Mouse (Mus musculus): ENCODE measurements at regions not wholly inside any gene's neighbourhood (a gene's known extent, or its start where the extent isn't known, plus 50 kb on each side); places are given as distances from the start of the nearest gene placed in this dataset.

DNA sequence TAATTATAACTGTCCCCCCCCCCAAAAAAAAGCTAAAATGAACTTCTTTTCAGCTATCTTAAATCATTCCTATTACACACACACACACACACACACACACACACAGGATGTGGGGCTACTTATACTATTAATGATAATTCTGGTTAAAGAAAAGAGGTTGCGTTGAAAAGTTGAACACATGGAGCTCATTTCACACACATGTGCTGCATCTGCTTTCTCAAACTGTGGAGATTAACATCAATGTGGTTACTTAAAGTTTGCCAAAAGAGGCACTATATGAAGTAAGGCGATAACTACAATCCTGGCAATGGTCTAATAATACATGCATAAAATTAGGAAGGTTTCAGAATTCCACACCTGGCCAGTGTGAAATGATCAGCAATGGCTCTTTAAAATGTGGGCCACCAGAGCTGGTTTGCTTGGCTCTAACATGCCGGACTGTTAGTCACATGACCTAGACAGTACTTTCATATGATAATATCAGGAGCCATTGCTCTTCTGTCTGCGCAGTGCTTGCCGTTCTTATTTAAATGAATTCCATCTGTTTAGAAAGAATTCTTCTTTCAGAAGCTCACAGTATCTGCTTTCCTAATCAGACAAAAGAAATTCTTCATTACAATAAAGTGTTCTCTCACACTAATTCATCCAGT lies 598.4 kb upstream of the Fam92a start:
- in situ Hi-C loops (cut with MboI, MseI): no loop called here

DNA sequence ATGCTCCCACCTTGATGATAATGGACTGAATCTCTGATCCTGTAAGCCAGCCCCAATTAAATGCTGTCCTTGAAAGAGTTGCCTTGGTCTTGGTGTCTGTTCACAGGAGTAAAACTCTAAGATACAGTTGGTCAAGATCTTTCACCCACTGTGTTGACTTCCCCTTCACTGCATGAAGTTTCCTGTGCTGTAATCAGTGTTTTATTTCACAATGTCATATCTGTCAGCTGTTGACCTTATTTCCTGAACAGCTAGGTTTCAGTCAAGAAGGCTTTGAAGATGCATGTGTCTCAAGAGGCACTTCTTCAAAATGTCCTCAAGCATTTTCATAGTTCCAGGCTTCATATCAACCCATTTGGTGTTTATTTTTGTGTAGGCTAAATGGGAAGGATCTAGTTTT lies 597.3 kb upstream of the Fam92a start:
- in situ Hi-C loops (cut with MboI, MseI): no loop called here

DNA sequence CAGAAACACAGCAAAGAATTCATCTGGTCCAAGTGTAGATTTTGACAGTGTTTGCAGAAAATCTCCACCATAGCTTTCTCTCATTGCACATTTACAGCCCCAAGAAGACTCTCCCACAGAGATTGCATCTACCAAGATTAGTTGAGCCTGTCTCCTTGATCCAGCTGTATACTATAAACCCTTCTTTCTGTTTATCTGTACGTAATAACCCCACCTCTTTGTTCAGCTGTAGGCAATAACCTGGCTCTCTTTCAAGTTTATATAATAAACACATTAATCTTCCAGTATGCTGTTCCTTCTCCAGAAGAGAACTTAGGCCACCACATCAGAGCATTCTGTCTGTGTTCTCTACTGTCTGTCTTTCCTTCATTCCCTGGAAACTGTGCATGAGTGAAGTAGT lies 594.9 kb upstream of the Fam92a start:
- in situ Hi-C loops (cut with MboI, MseI): no loop called here

DNA sequence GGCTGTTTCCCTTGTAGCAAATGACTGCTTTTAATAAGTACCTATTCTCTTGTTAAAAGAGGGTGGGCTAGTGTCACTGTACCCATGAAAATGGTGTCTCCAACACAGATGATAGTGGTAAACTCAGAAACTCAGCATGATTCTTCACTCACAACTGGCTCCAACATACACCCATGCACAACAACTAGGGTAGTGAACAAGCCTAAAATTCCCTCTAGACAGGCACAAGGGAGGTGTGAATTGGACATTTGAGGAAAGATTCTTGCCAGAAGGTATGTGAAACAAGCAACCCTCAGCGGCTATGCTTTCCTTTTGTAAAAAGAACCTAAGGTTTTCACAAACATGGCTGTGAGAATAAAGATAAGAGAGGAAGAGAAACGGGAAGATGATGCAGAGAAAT lies 579.0 kb upstream of the Fam92a start:
- in situ Hi-C loops (cut with MboI, MseI): no loop called here

DNA sequence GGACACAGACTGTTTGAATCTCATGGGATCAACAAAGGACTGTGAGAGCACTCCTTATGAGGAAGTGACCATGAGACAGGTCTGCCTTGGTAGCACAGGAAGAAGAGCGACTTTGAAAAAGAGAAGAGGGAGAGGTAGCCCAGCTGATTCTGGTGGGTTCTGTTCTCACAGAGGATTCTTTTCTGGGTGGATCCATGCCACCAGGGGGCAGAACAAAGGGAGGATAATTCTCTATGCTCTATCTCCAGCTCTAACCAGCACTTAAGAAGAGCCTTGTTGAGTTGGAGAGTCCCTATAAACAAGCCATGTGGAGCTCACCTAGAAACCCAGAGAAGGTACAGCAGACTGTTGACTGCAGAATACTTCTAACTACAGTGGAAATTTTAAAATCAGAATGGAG lies 578.1 kb upstream of the Fam92a start:
- in situ Hi-C loops (cut with MboI, MseI): no loop called here

DNA sequence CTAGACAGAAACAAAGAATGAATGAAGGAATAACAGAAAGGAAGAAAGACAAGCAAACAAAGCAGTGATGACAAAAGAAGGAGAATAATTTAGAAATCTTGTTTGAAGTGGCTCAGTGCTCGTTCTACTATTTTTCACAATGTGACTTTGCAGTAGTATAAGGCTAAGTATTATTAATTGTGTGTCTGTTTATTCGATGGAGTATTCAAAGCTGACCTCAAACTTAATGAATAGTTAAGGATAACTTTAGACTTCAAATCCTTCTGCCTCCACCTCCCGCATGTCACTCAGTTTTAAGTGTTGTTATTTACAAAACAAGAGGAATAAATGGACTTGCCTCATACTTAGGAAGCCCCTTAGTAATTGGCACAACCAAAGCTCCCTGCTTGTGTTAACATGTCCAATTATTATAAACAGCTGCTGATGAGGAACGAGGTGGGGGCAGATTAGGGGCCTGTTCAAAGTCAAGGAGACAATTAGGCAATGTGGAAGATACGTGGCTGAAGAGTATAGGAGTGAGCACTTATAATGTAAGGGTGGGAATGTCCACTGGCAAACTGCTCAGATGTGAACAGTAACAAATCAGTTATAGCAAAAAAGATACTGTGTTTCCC lies 572.0 kb upstream of the Fam92a start:
- in situ Hi-C loops (cut with MboI, MseI): no loop called here

DNA sequence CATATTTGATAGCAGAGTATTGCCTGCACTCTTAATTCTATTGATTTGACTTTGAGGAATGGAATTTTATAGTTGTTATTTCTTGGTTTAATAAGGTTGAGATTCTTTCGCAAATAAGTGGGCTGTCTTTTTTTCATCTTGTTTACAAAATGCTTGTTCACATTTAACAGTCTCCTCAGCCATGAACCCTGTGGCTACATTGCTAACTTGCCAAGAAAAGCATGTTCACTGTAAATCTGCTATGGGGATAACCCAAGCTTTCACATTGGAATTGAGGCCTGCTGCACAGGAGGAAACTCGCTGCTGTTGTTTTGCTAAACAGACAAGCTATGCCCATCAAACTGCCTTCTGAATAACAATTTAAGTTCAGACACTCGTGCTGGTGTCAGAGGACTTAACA lies 564.6 kb upstream of the Fam92a start:
- in situ Hi-C loops (cut with MboI, MseI): no loop called here

DNA sequence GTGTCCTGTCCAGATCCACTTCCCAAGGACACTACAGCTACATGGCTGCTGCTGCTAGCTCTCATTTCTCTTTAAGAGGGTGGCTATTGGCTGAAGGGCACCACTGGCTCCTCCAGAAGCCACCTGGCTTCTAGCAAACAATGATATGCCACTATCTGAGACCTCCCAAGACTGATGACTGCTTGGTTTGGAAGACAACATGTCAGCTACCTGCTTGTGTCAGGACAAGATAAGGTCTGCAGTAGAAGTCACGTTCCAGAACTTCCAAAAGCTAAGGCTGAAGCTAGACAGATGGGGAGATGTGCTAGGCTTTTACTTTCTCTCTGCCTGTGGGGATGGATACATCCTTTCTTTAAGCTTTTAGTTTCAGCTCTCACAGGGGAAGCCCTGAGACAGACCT lies 528.4 kb upstream of the Fam92a start:
- in situ Hi-C loops (cut with MboI, MseI): no loop called here

DNA sequence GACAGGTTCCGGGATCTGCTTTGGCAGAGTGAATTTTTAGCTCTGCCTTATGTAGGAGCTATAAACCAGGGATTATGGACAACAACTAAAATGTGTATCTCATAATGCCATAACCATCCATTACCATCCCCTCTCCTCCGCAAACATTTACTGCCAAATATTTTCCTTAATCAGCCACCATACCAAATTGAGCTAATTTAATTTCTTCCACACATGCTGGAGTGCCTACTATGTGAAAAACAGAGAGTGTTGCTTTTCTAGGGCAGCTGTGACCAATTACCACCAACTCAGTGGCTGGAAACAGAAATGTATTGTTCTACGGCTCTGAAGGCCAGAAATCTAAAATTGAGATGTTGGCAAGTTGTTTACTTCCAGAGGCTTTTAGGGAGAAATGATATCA lies 506.0 kb upstream of the Fam92a start:
- in situ Hi-C loops (cut with MboI, MseI): no loop called here

DNA sequence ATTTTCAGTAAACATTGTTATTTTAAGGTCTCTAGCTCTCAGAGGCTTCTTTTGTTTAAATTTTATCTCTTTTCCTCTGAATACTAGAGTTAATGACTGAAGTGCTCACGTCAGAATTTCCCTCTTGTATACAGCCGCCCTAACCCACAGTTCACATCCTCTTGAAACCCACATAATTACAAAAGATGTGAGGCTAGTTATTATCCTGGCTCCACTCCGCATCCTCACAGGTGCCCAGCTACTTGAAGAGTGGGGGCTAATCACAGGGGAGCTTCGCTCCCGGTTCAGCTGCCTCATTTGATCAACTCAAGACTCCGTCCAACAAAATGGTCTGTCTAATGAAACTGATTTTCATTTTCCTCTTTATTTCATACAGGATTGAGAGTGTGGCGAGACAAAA lies 499.6 kb upstream of the Fam92a start:
- in situ Hi-C loops (cut with MboI, MseI): no loop called here

DNA sequence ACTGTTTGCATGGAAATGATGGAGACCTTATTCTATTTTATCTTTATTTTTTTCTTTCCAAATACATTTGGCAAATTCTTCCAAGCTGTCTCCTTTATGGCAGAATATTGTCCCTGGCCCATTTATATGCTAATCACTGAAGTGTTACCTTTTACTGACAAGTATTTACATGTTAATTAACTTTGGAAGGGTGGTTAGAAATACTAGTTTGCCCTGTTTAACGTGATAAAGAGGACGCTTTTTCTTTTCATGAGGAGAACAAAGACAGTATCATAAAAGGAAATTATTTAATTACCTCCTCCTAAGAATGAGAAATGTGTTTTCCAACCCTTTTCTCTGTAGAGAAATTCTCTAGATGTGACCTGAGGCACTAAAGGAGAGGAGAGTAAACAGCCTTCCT lies 491.4 kb upstream of the Fam92a start:
- in situ Hi-C loops (cut with MboI, MseI): no loop called here

DNA sequence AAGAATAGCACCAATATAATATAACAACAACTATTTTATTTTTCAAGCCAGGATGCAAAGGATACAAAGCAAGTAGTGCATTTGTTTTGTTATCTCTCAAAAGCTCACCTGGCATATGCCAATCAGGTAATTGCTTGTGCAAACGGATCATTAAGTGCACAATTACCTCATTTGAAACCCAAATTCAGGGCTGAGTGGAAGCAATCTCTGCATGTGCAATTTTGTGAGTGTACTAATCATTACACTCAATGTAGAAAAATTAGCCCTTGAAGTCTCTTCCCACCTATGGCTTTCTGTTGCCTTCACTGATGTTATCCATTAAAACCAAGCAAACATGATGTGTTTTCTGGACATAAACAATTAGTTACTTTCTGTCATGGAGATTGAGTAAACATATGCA lies 490.9 kb upstream of the Fam92a start:
- in situ Hi-C loops (cut with MboI, MseI): no loop called here

DNA sequence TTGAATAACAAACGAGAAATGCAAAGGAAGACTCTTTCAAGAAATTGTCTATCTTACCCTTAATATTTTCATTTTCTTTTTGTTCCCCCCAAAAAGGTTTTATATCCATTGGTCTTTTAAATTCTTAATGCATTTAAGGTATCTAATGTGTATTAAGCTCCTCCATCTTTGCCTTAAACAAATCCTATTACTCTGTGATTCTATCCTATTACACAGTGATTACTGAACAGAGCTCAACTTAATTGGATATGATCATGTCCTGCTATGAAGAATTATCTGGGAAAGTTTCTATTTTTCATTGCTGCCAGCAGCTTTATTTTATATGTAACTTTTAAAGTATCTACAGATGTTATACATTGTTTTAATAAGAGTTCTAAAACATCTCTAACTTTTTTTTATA lies 487.3 kb upstream of the Fam92a start:
- in situ Hi-C loops (cut with MboI, MseI): no loop called here

DNA sequence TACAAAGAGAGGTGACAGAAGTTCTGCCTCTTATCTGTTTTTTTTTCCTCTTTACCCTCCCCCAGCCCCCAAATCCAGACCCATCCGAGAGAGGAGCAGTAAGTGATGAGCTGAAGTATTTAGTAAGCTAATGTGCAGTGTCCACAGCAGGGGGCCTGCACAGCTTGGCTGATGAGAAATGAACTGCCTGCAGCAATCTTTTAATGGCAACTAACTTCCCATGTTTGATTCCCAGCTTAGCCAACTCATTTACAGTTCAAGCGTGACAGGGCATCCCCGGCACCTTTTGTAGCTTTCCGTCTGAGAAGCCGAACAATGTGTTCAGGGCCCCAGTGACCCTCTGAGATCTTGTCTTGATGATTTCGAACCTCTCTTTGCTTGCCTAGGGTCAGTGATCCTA lies 486.8 kb upstream of the Fam92a start:
- in situ Hi-C loops (cut with MboI, MseI): no loop called here

DNA sequence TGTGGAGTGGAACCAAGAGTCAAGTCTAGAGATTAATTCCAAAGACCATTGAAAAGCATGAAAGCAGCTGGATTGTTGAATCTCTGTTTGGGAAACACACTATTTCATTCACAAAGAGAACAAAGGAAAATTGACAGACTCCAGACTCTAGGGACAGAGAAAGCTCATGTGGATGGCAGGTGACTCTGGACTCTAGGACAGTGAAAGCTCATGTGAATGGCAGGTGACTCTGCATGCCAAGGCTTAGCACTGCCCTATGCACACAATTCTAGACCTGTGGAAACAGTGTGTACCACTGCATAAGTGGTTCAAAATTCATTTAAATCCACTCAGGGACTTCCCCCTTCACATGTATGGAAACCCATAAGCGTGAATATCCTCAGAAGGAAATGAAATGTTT lies 486.0 kb upstream of the Fam92a start:
- in situ Hi-C loops (cut with MboI, MseI): no loop called here

DNA sequence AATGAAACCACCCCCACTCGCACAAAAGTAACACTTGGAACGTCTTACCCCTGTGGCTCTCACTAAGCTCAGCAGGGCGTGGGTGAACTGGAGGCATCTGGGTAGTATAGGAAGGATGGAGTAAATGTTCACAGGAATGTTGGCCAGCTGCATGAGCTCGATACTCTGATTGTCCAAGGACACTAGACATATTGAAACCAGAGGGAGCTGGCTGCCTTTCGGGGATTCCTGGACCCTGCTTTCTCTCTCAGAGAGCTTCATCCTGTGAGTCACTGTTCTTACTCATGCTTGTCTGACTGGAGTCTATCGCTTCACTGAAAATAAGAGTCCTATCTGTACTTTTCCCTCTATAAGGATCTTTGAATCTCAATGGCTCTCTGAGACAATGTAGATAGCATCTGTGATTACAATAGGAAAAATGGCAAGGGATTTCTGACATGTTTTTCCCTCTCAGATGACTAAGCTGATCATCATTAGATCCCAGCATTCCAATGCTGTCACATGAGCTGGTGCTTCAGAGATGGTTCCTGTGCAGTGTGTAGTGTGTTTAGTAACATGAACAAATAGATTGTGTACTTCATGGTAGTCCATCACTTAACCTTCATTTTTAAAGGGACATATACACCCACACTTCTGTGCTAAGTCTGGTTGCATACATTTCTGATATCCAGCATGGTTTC lies 485.2 kb upstream of the Fam92a start:
- in situ Hi-C loops (cut with MboI, MseI): no loop called here

DNA sequence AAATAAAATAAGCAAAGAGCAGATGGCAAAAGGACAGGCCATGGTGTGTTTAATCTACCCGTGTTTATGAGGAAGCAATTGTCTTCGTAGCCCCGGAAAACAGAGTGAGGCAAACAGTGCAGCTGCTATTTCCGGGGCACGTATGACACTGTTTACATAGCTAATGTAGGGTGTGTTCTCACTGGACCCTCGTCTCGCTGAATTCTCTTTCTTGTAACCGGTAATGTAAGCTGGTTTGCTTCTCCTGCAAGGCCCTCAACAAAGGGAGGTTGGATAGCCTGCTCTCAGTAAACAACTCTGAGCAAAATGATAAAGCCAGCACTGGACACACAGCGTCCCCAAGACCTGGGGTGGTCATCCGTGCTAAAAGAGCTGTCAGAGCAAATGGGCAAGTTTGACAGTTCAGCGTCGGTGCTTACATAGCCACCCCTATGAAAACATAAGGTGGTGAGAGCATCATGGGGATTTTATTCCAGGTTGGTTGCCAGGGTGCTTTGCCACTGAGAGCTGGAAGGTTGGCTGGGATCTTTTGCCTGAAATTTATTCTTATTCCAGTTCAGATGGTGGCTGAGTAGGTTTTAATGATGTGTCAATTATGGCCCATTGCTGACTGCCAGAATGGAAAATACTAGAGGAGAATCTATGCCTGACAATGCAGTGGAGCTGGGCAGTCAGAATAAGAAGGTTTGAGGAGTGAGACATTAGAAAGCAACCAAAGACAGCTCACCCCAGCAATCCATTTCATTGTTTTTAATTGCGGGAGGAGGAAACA lies 483.8 kb upstream of the Fam92a start:
- in situ Hi-C loops (cut with MboI, MseI): no loop called here

DNA sequence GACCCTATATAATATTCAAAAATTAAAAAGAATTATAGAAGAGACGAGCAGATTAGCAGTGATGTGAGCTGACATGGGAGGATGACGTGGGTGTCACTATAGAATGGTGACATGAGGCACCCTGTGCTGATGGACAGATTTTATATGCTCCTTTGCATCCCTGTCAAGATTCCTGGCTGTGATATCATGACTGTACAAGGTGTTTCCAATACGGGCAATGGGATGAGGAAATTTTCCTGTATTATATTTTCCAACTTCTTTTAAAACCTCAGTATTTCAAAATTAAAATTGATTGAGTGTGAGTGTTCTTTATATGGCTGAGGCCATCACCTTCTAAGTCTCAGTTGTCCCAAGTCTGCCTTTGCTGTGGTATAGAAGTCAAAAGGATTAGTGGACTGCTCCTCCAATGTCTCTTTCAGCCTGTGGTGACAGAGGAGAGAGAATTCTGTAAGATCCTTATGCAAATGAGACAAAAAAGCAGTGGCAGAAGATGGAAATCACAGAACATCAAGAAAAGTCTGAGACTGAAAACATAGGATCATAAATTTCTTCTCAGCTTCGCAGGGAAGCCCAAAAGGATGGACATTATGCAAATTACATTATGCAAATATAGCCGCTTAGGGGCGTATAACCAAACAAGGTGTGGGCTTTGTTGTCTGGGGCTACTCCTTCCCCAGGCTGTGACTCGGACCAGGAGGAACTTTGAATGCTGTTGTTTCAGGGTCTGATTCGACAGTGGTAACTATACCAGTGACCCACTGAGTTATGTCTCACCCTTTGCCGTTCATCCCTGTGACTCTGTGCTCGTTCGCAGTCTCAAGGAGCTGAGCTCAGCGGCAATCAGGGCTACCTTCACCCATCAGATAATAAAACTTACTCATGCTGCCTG lies 483.0 kb upstream of the Fam92a start:
- in situ Hi-C loops (cut with MboI, MseI): no loop called here

DNA sequence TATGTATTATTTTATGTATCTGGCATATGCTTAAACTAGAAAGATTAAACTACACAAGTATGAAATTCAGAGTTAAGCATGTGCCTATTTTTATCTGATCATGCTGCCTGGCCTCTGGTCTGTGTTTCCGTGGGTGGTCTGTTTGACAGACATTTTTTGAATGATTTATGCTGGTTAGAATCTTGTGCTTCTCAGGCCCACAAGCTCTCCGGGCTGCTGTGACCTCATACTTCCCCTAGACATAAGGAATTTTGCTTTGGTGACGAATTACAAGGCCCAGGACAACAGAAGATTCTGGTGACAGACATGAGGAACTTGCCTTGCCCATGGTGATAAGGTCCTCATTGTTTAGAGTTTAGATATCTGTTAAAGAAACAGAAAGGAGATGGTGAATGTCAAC lies 475.9 kb upstream of the Fam92a start:
- in situ Hi-C loops (cut with MboI, MseI): no loop called here

DNA sequence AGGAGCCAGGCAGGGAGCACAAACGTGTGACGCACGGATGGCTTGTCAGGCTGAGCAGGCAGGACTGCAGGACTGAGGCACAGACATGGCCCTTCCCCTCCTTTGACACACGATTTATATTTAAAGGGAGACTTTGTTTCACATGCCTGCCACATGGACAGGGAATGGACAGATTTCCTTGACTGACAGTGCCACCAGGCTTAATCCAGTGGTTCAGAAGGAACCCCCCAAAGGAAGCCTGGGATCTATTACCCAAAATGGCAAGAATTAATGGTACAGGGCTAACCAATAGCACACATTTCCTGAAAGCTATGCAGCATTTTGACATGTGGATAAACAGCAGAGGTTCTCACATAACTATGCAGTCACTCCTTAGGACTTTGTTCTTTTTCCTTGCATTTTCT lies 470.7 kb upstream of the Fam92a start:
- in situ Hi-C loops (cut with MboI, MseI): no loop called here

DNA sequence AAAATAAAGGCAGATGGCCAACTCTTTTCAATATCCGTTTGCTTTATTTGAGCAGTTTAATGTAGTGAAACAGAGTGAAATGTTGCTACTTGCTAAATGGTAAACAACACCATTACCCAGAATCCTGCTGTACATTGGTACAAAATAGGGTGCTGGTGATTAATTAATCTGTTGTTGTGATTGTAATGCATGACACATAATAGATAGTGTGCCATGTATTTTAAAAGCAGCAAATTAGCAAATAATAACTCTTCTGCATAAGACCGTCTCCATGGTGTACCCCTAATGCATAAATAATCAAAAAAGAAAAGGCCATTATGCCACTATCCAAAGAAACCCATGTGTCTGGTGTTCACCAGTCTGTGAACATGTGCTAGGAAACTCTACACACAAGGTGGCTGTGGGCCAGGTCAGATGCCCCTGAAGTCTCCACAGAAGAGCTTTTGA lies 457.6 kb upstream of the Fam92a start:
- in situ Hi-C loops (cut with MboI, MseI): no loop called here
